Mouse (Mus musculus) forebrain, embryonic 11.5 days (tissue): ENCODE measurements around the gene Ccdc159. TPM values are rescaled to one million over a fixed set of nuclear protein-coding genes. Genes with fewer than 3 reads are reported as not detected.

ENCODE experiments used
- ATAC-seq: fragments of 200-750 bp; cut with Nextera tagmentation; replicated peaks from 2 replicates; pipeline ENCODE4 v1.8.0; 2017; ENCODE audit warnings: moderate TSS enrichment; ENCODE audit not compliant: low FRiP score
- DNase-seq: peaks from one replicate; pipeline ENCODE4 v3.0.0-alpha.2; 2017; ENCODE audit warnings: low spot score
- H3K27ac ChIP-seq: fragments of 300-500 bp; sonication (generic); 2 replicates; pipeline ENCODE4 v1.5.1; 2014; ENCODE audit warnings: low read depth, low read length
- H3K27me3 ChIP-seq: fragments of 300-500 bp; sonication (generic); 2 replicates; pipeline ENCODE4 v1.6.1; 2014; ENCODE audit warnings: mild to moderate bottlenecking, low read length, mixed read lengths; ENCODE audit not compliant: control insufficient read depth, insufficient read depth
- H3K36me3 ChIP-seq: fragments of 300-500 bp; sonication (generic); 2 replicates; pipeline ENCODE4 v1.6.1; 2014; ENCODE audit warnings: mild to moderate bottlenecking, low read length, moderate library complexity, mixed read lengths; ENCODE audit not compliant: control insufficient read depth, insufficient read depth
- H3K4me1 ChIP-seq: fragments of 300-500 bp; sonication (generic); replicated peaks from 2 replicates; pipeline ENCODE4 v1.6.1; 2014; ENCODE audit warnings: low read length, mixed read lengths; ENCODE audit not compliant: control insufficient read depth, insufficient read depth
- H3K4me2 ChIP-seq: fragments of 300-500 bp; sonication (generic); 2 replicates; pipeline ENCODE4 v1.6.1; 2014; ENCODE audit warnings: low read depth, mild to moderate bottlenecking, low read length, moderate library complexity, mixed read lengths; ENCODE audit not compliant: severe bottlenecking
- H3K4me3 ChIP-seq: fragments of 300-500 bp; sonication (generic); 2 replicates; pipeline ENCODE4 v1.5.1; 2014; ENCODE audit warnings: low read depth, low read length
- H3K9ac ChIP-seq: fragments of 300-500 bp; sonication (generic); 2 replicates; pipeline ENCODE4 v1.6.1; 2014; ENCODE audit warnings: low read length
- H3K9me3 ChIP-seq: fragments of 300-500 bp; sonication (generic); 2 replicates; pipeline ENCODE4 v1.6.1; 2016; ENCODE audit warnings: low read length, mixed read lengths; ENCODE audit not compliant: control insufficient read depth
- WGBS: fragments of 180-500 bp; shearing (Covaris S2); extraction: QIAGEN DNeasy Blood & Tissue Kit; methylation state at CpG from one replicate; pipeline ENCODE4 v1.1.7; 2014; 5-methylcytosine and 5-hydroxymethylcytosine counted together
- polyA plus RNA-seq: library from polyadenylated mRNA; unstranded; fragments of >200 nt; fragmentation: Nextera tagmentation; extraction: Ambion mirVana; gene quantifications from 2 replicates; pipeline ENCODE4 v1.2.1, GENCODE M21; 2014

Ccdc159 gene
- polyA plus RNA-seq, 1 experiment from 2014 or later, result 4.4 TPM

GRCm38 (mm10) chr9:21961366-21961980 is 34.2 kb downstream of the Ccdc159 start:
- H3K36me3 ChIP-seq, result no peaks in the 10 kb centered on the region
- H3K9ac ChIP-seq, result peak overlapping the region; percentile 21; the same call in 1 of the 2 replicates
- H3K9me3 ChIP-seq, result no peaks in the 10 kb centered on the region
- no peak overlapping the region for H3K27ac ChIP-seq
- ATAC-seq (no peak), DNase-seq (no peak)
- WGBS, result 1% methylated on average over 35 of the region's 35 CpGs
- peak overlapping the region; percentile 29 for H3K4me3 ChIP-seq
- peaks cover 6% of the 10 kb centered on the region; the same call in 1 of the 2 replicates for H3K4me1 ChIP-seq
- peak overlapping the region; percentile 61 for H3K4me2 ChIP-seq
- peaks cover 45% of the 10 kb centered on the region for H3K27me3 ChIP-seq

GRCm38 (mm10) chr9:21962010-21962409 is 34.7 kb downstream of the Ccdc159 start:
- peaks cover 5% of the 10 kb centered on the region; the same call in 1 of the 2 replicates for H3K4me1 ChIP-seq
- peak overlapping the region; percentile 47; the same call in 1 of the 2 replicates for H3K9ac ChIP-seq
- H3K4me3 ChIP-seq, result peak overlapping the region; percentile 29
- H3K9me3 ChIP-seq, result no peaks in the 10 kb centered on the region
- H3K27ac ChIP-seq, result no peak overlapping the region
- ATAC-seq (0 out of 2 replicates have a peak, but pooled peaks have one; percentile 34), DNase-seq (no peak)
- peak overlapping the region; percentile 61 for H3K4me2 ChIP-seq
- no peaks in the 10 kb centered on the region for H3K36me3 ChIP-seq
- 0% methylated on average over 15 of the region's 15 CpGs for WGBS
- peaks cover 45% of the 10 kb centered on the region for H3K27me3 ChIP-seq

DNA sequence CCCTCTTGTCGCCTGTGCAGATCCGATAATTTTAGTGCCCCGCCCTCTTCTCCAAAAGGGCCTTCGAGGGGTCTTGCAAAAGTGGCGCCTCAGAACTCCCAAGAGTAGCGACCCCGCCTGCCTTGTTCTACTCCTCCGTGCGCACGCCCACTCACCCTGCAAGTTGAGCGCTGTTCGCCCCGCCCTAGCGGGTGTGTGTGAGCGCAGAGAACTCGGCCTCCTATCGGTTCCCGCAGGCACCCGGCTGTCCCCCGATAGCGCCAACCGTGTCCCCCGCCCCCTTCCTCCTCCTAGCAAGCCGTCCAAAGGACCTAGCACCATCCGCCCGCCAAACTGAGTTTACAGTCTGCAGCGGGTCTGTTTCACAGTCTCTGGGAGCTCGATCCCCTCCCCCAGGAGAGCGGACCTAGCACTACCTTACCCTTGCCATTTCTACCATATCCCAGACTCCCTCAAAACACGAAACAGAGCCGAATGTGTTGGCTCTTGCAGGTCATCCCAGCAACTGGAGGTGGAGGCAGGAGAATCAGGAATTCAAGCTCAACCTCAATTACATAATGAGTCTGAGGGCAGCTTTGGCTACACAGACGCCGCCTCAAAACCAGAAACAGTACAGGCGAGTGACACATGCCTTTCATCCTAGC is 35.3 kb downstream of the Ccdc159 start:
- Histone ChIP-seq H3K27ac (no peak overlapping the region), H3K4me1 (peaks cover 5% of the 10 kb centered on the region; the same call in 1 of the 2 replicates), H3K4me3 (peak overlapping the region; percentile 29), H3K36me3 (no peaks in the 10 kb centered on the region), H3K9me3 (no peaks in the 10 kb centered on the region), H3K4me2 (peak overlapping the region; percentile 61), H3K27me3 (peaks cover 45% of the 10 kb centered on the region), H3K9ac (peak overlapping the region; percentile 47; the same call in 1 of the 2 replicates)
- WGBS, result 3% methylated on average over 34 of the region's 34 CpGs
- ATAC-seq (peak; percentile 81), DNase-seq (peak; percentile 87)

DNA sequence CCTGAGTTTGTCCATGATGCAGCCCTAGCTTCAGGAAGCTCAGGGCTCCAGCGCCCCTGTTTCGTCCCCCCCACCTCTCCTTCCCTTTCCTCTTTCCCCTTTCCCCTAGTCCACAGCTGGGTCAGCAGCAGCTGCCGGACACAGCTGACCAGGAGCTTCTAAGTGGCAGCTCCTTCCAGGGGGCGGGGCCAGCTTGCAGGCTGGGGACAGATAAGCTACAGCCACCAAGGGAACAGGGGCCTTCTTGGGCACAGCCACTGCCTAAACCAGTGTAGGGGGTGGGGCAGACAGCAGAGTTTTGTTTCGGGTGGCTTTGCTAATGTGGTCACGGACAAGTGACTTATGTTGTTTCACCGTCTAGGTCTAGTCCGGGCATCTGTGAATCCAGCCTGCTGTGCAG is 36.1 kb downstream of the Ccdc159 start, which contains the start of gene Epor:
TSS of gene Epor (minus strand) at position 90 of the 400 bp plus-strand sequence.
- H3K4me3 ChIP-seq, result peak within 1 kb of the TSS; percentile 29
- H3K27me3 ChIP-seq, result peaks cover 45% of the 10 kb centered on the region
- WGBS, result 21% methylated on average over 8 of the region's 8 CpGs
- H3K4me1 ChIP-seq, result peaks cover 5% of the 10 kb centered on the region; the same call in 1 of the 2 replicates
- H3K9ac ChIP-seq, result peak within 1 kb of the TSS; percentile 47; the same call in 1 of the 2 replicates
- H3K36me3 ChIP-seq, result no peaks in the 10 kb centered on the region
- no peak; the same call in 1 of the 2 replicates for ATAC-seq
- H3K4me2 ChIP-seq, result peak within 1 kb of the TSS; percentile 61
- H3K27ac ChIP-seq, result no peak within 1 kb of the TSS
- no peaks in the 10 kb centered on the region for H3K9me3 ChIP-seq
- DNase-seq, result peak; percentile 69

DNA sequence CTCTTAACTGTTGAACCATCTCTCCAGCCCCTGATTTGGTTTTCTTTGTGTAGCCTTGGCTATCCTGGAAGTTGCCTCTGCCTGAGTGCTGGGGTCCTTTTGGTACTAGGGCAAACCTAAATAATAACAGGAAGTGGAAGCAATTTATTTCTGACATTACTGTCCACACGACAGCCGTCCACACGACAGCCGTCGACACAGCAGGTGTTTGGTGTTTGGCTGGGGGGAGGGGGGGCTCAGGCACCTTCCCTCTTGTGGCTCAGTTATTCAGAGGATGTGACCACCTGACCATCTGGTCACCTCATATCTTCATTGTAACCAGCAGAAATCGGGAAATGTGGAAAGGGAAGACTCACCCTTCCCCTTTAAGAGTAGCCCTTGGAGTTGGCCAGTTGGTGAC is 41.6 kb downstream of the Ccdc159 start:
- Histone ChIP-seq H3K4me1 (no peaks in the 10 kb centered on the region), H3K27me3 (peaks cover 3% of the 10 kb centered on the region; the same call in 1 of the 2 replicates), H3K9ac (no peak overlapping the region), H3K9me3 (no peaks in the 10 kb centered on the region), H3K27ac (no peak overlapping the region), H3K36me3 (no peaks in the 10 kb centered on the region), H3K4me2 (no peak overlapping the region), H3K4me3 (no peak overlapping the region)
- 73% methylated on average over 6 of the region's 6 CpGs for WGBS
- DNase-seq, result no peak
- ATAC-seq, result no peak

DNA sequence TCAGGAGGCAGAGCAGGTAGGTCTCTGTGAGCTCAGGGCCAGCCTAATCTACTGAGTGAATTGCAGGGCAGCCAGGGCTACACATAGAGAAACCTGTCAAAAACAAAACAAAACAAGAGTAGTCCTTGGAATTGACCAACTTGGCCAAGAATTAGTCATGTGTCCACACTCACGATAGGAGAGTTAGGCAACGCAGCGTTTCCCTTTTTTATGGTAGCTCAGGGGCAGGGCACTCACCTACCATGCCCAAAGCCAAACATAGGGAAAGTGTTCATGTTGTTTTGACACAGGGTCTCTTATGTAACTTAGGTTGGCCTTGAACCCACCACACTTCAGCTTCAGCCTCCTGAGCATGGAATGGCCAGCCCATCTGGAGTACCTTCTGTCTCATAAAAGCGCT is 42.0 kb downstream of the Ccdc159 start:
- DNase-seq (no peak), ATAC-seq (no peak)
- WGBS, result 90% methylated on average over 4 of the region's 4 CpGs
- Histone ChIP-seq H3K4me1 (no peaks in the 10 kb centered on the region), H3K27ac (no peak overlapping the region), H3K4me3 (no peak overlapping the region), H3K9me3 (no peaks in the 10 kb centered on the region), H3K36me3 (no peaks in the 10 kb centered on the region), H3K27me3 (no peaks in the 10 kb centered on the region), H3K9ac (no peak overlapping the region), H3K4me2 (no peak overlapping the region)

GRCm38 (mm10) chr9:21976626-21977175 is 49.4 kb downstream of the Ccdc159 start:
- Histone ChIP-seq H3K27ac (no peak overlapping the region), H3K36me3 (no peaks in the 10 kb centered on the region), H3K4me3 (no peak overlapping the region), H3K27me3 (no peaks in the 10 kb centered on the region), H3K9me3 (no peaks in the 10 kb centered on the region), H3K9ac (no peak overlapping the region), H3K4me1 (no peaks in the 10 kb centered on the region), H3K4me2 (no peak overlapping the region)
- WGBS, result 93% methylated on average over 10 of the region's 10 CpGs
- ATAC-seq, result no peak
- no peak for DNase-seq

- no peak overlapping the region for H3K9ac ChIP-seq
- DNase-seq (no peak), ATAC-seq (no peak)
- H3K4me3 ChIP-seq, result no peak overlapping the region
- no peak overlapping the region for H3K4me2 ChIP-seq
- H3K9me3 ChIP-seq, result no peaks in the 10 kb centered on the region
- no peaks in the 10 kb centered on the region for H3K4me1 ChIP-seq
- H3K27ac ChIP-seq, result no peak overlapping the region
- no peaks in the 10 kb centered on the region for H3K27me3 ChIP-seq
- 88% methylated on average over 5 of the region's 5 CpGs for WGBS
- no peaks in the 10 kb centered on the region for H3K36me3 ChIP-seq
Observed at GRCm38 (mm10) chr9:21977331-21977730, 50.1 kb downstream of the Ccdc159 start.
